In genomic region chr17:28407418-28408250, GRCm38 (mm10) we compare ENCODE assay signal across 9 mouse cellular contexts. TPM values are rescaled to one million over a fixed set of nuclear protein-coding genes. Genes with fewer than 3 reads are reported as not detected.
DNase-seq lines count a peak whose midpoint lies in the region; ATAC-seq and TF ChIP-seq lines count a peak whose summit lies in the region.
"Had no signal": no experiment of that assay in that cellular context is flagged by ENCODE, and none has a peak within 500 bp of the region (broad histone marks: within the 10 kb centered on the region; RNA-seq: fewer than 3 reads in every experiment).

No protein-coding gene starts in this region.

- no peak overlapping the region for H3K4me3 ChIP-seq in ES-E14 (ENCODE audit: insufficient read depth in 1 of 2, low read depth in 1 of 2, low read length in 2 of 2, poor library complexity in 1 of 2, severe bottlenecking in 1 of 2)
- no peak overlapping the region for H3K4me3 ChIP-seq in hindbrain, embryonic 11.5 days (ENCODE audit: low read depth, low read length)
- no peak overlapping the region for H3K4me3 ChIP-seq in lung, embryonic 16.5 days (ENCODE audit: low read length)
- H3K4me3 ChIP-seq: limb, embryonic 12.5 days had no signal

- 0 out of 2 replicates have a peak, but pooled peaks have one; percentile 35 for ATAC-seq in hindbrain, embryonic 11.5 days (ENCODE audit: low FRiP score)
- ATAC-seq in lung, embryonic 16.5 days (ENCODE audit: low read depth), result peak; percentile 85

- peaks cover 0 to 2% of the 10 kb centered on the region in 2 experiments; a peak in 1 of 4 replicates for H3K4me1 ChIP-seq in ES-E14 (ENCODE audit: control insufficient read depth in 2 of 2, insufficient read depth in 2 of 2, low read length in 2 of 2, poor library complexity in 1 of 2)
- no peaks in the 10 kb centered on the region for H3K4me1 ChIP-seq in hindbrain, embryonic 11.5 days (replicated peaks; ENCODE audit: control insufficient read depth, insufficient read depth, low read length)
- H3K4me1 ChIP-seq in lung, embryonic 16.5 days (replicated peaks; ENCODE audit: control insufficient read depth, insufficient read depth, low read length), result no peaks in the 10 kb centered on the region; the same call in 1 of the 2 replicates
- H3K4me1 ChIP-seq: limb, embryonic 12.5 days had no signal

- peaks cover 46% of the 10 kb centered on the region for H3K36me3 ChIP-seq in ES-E14 (ENCODE audit: control insufficient read depth, insufficient read depth, low read length, poor library complexity, severe bottlenecking)
- H3K36me3 ChIP-seq in hindbrain, embryonic 11.5 days (ENCODE audit: control insufficient read depth, insufficient read depth, low read length), result no peaks in the 10 kb centered on the region
- H3K36me3 ChIP-seq in lung, embryonic 16.5 days (ENCODE audit: control insufficient read depth, insufficient read depth, low read length), result peaks cover 8% of the 10 kb centered on the region; the same call in 1 of the 2 replicates

- 47% methylated on average over 15 of the region's 15 CpGs for WGBS in hindbrain, embryonic 11.5 days
- WGBS in lung, embryonic 16.5 days, result 30% methylated on average over 15 of the region's 15 CpGs

- no peaks in the 10 kb centered on the region for H3K9me3 ChIP-seq in ES-E14 (ENCODE audit: control insufficient read depth, insufficient read depth, low read depth, low read length)
- H3K9me3 ChIP-seq in hindbrain, embryonic 11.5 days (ENCODE audit: control insufficient read depth, low read length), result no peaks in the 10 kb centered on the region
- H3K9me3 ChIP-seq in lung, embryonic 16.5 days (ENCODE audit: control insufficient read depth, low read length), result no peaks in the 10 kb centered on the region
- H3K9me3 ChIP-seq: limb, embryonic 12.5 days had no signal

- no peak overlapping the region for H3K27ac ChIP-seq in ES-E14 (ENCODE audit: insufficient read depth, low read depth, low read length, poor library complexity, severe bottlenecking)
- H3K27ac ChIP-seq in hindbrain, embryonic 11.5 days (ENCODE audit: low read depth, low read length), result no peak overlapping the region
- H3K27ac ChIP-seq in lung, embryonic 16.5 days (ENCODE audit: low read length), result no peak overlapping the region
- H3K27ac ChIP-seq: limb, embryonic 12.5 days had no signal

- no peaks in the 10 kb centered on the region for H3K27me3 ChIP-seq in hindbrain, embryonic 11.5 days (ENCODE audit: control insufficient read depth, insufficient read depth, low read length)
- H3K27me3 ChIP-seq in lung, embryonic 16.5 days (ENCODE audit: control insufficient read depth, insufficient read depth, low read depth, low read length), result no peaks in the 10 kb centered on the region
- H3K27me3 ChIP-seq: limb, embryonic 12.5 days had no signal

- peak; percentile 74 for DNase-seq in ES-E14 (ENCODE audit: low read depth, low spot score)
- DNase-seq in cerebellum, adult 11-12 months, result peak; percentile 64
- DNase-seq in forelimb bud, embryonic 11.5 days (ENCODE audit: low read depth, low spot score), result peak; percentile 61
- peak; percentile 83 for DNase-seq in hindbrain, embryonic 11.5 days (ENCODE audit: low spot score)
- DNase-seq in layer of hippocampus, adult 9-11 months, result peak; percentile 89
- peak; percentile 45 for DNase-seq in ovary, adult 18-20 months (ENCODE audit: low spot score)
- peak; percentile 74 for DNase-seq in thymus, adult 18-20 months

- H3K9ac ChIP-seq in ES-E14 (ENCODE audit: insufficient read depth, low read depth, low read length, poor library complexity, severe bottlenecking), result no peak overlapping the region
- H3K9ac ChIP-seq in hindbrain, embryonic 11.5 days (ENCODE audit: low read depth, low read length), result no peak overlapping the region
- no peak overlapping the region for H3K9ac ChIP-seq in lung, embryonic 16.5 days (ENCODE audit: low read length)
- H3K9ac ChIP-seq: limb, embryonic 12.5 days had no signal

- in situ Hi-C loops in ES-E14 (cut with MboI; ENCODE audit: low sequenced_read_pairs in 2 of 2, unreplicated experiment in 2 of 2), result no loop called here

- no peak overlapping the region for H3K4me2 ChIP-seq in hindbrain, embryonic 11.5 days (replicated peaks; ENCODE audit: low read depth, low read length)
- H3K4me2 ChIP-seq in lung, embryonic 16.5 days (ENCODE audit: low read depth, low read length), result no peak overlapping the region
- H3K4me2 ChIP-seq: limb, embryonic 12.5 days had no signal

TF ChIP-seq in ES-E14, 5 proteins besides CTCF, POLR2A, EP300 and RAD21:
- TF ChIP-seq ZC3H11A (IDR thresholded peaks at IDR 0.05; ENCODE audit: borderline replicate concordance, low read depth, low read length) (no peak), MAFK (IDR thresholded peaks at IDR 0.05; ENCODE audit: insufficient read depth, low read depth, low read length) (no peak), ZNF384 (IDR thresholded peaks at IDR 0.05; ENCODE audit: low read depth, low read length) (no peak), CHD2 (IDR thresholded peaks at IDR 0.05; ENCODE audit: low read depth, low read length) (no peak), HCFC1 (IDR thresholded peaks at IDR 0.05; ENCODE audit: borderline replicate concordance, insufficient read depth, low read length) (no peak)

RNA-seq across cellular contexts. Expression of gene Tulp1, which starts 42.6 kb away (rescaled TPM):
- total RNA-seq in ES-E14 (2012; rRNA removed), result 3.7 and 4.1 TPM in 2 replicates
- polyA plus RNA-seq in hindbrain, embryonic 11.5 days (2014; fragmentation: Nextera tagmentation; extraction: Ambion mirVana), result 2.9 and 4.1 TPM in 2 replicates
- polyA plus RNA-seq in lung, embryonic 16.5 days (2015; fragmentation: Nextera tagmentation; extraction: Ambion mirVana), result 7.6 and 9.3 TPM in 2 replicates

RNA-seq across cellular contexts. Expression of gene Tead3, which starts 57.0 kb away (rescaled TPM):
- 8.0 and 9.0 TPM in 2 replicates for total RNA-seq in ES-E14 (2012; rRNA removed)
- 3.7 and 5.1 TPM in 2 replicates for polyA plus RNA-seq in hindbrain, embryonic 11.5 days (2014; fragmentation: Nextera tagmentation; extraction: Ambion mirVana)
- 11.6 and 12.4 TPM in 2 replicates for polyA plus RNA-seq in lung, embryonic 16.5 days (2015; fragmentation: Nextera tagmentation; extraction: Ambion mirVana)
